Mouse (Mus musculus) T-helper 17 cell (primary cell): ENCODE data around the gene Pla2g7.
"Not testable (repeated sequence)": the region's sequence is repeated elsewhere in the genome, so short reads cannot be mapped to it uniquely, and the experiment has no call there.

Experiments
- in situ Hi-C, 2 experiments: fragments of 300-600 bp; cut with MboI, MseI; formaldehyde crosslinking; loops; 1 replicate in 1 of 2; 2 replicates in 1 of 2; pipeline ENCODE4 v1.15.1; 2025; ENCODE audit warnings: high pct_unique_total_duplicates in 2 of 2

Pla2g7 gene

DNA sequence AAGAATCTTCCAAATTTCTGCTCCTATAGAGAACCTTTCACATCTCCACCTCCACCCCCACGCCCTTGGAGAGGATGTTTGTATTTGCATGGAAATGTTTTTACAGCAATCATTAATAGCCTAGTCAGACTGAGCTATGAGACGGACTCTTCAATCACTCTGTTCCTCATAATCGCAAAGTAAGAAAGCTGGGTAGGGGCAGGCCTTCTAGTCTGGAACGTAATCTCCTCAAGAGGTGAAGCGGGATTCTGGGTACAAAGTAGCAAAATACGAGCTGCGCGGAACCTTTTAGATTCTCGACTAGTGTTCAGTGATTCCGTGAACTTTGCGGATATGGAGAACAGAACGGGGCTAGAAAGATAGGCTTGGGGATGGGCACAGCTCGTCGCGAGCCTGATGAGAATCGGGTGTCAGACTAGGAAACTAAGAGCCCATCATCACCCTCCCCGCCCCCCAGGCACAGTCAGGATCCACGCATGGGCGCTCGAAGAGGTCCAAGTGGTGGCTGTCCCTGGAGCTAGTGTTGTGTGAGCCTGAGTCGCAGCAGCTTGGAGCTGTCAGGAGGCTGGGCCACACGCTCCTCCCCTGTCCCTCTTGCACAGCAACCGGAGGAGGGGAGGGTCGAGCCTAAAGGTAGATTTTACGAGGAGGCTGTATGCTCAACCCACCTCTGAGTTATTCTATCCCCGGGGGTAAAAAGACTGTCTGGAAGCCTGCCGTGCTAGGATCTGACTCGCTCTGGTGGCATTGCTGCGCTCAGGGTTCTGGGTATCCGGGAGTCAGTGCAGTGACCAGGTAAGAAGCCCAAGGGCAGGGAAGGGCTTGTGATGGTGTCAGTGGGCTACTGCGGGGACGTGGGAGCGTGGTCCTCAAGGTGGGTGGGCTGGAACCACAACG, at the start of gene Pla2g7:
TSS of gene Pla2g7 (plus strand) at position 107 of the 897 bp plus-strand sequence.
- in situ Hi-C loops, result no loop called here

DNA sequence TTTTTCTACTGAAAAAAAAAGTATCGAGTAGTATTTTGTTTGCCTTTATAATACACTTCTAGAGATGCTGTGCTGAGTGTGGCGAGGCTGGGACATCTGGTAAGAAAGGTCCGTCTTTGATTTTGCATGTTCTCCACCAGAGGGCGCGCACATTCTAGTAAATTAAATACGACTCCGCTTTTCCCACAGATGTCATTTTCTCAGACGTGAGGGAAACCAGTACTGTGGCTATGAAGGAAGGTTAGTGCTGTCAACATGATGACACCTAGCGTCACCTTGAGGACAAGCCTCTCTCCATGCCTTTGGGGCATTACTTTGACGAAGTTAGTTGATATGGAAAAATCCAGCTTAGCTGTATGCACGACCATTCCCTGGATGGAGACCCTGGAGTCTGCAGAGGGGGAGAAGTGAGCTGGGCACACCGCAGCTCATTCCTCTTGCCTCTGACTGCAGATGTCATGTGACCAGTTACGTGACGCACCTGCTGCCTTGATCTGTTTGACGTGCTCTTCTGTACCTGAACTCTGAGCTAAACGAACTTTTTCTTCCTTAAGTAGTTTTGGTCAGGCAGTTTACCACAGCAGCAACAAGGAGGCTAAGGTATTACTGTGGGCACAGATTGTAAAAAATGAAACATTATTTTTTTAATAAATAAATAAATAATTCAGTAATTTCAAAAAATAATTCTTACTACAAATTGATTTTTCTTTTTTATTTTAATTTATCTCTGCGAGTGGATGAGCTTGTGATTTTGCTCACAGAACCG, 49.1 kb upstream of the Pla2g7 start:
- in situ Hi-C loops, result loop anchor here (5.0 kb wide), 1 partner anchor 88 kb away; no protein-coding TSS in a partner anchor

DNA sequence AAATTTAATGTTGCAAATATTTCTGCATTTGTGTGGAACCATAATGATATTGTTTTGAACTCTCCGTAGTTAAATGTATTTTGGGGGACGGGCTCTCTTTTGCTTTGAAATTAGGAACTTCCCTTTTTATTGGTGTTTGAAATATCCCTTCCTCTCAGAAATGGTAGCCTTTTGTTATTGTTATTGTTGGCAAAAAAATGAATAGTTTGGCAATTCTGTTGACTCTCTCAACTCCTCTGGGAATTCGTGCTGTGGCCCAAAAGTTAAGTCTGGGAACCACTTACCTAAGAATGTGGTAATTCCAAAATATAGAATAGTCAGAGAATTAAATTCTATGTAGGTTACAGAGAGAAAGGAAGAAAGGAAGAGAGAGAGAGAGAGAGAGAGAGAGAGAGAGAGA, 47.7 kb upstream of the Pla2g7 start:
- in situ Hi-C loops, result no loop called here

DNA sequence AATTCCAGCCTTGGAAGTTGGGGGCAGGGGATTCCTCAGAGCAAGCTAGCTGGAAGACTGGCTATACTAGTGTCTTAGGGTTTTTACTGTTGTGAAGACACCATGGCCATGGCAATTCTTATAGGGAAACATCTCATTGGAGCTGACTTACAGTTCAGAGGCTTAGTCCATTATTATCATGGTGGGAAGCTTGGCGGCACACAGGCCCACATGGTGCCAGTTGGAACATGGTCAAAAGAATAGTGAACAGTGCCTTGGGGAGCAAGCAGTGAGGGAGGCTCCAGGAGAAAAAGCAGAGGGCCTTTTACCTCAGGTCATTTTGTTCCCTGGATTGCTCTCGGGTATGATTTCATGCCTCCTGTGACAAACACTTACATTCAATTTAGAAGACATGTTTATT, 37.4 kb upstream of the Pla2g7 start:
- in situ Hi-C loops, result no loop called here

DNA sequence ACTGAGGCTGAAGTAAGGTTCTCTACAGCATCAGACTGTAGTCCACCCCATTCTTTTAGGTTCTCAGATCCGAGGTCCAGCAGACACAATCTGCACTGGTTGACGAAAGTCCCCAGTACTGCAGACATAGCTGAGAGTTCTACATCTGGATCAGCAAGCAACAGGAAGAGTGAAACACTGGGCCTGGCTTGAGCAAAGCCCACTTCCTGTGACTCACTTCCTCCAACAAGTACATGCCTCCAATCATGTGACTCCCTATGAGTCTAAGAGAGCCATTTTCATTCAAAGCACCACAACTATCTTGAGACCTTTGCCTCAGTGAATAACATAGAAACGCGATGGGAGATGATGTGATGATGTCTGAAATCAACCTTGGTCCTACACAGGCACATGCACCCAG, 36.7 kb upstream of the Pla2g7 start:
- in situ Hi-C loops, result no loop called here

DNA sequence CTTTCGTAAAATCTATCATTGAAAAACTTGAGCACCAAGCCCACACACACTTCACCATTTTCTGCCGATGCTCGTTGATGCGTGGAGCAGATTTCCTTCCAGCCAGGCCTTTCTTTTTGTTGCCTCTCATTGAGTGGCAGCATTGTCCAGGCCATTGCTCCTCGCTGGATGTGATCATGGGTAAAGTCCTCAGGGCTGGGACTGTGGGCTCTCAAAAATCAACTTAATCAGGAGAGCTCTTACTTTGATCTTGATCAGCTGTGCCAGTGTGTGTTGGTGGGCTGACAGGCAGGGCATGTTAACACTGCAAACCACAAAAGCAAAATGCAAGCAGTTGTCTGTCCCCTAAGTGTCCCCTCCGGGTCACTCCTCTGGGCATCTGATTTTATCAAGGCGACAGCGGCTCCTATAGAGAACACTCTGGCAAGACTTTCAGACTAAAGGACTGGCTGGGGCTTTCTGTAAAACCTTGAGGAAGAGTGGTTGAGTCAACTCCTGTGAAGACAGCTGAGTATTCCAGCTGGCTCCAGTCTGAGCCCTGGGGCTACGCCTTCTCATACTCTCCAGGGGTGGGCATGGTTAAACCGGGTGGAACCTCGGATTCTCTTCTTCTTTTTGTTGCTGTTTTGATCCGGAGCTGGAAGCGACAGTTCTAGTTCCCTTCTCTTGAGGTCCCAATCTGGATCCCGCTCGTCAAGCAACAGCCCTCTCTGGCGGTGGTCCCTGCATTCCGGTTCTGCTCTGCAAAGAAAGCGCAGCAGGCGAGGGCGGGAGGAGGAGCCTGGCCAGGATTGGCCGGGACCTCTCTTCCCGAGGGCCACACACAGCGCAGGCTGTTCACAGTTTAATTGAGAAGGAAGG, 33.3 kb upstream of the Pla2g7 start:
- in situ Hi-C loops, result no loop called here

DNA sequence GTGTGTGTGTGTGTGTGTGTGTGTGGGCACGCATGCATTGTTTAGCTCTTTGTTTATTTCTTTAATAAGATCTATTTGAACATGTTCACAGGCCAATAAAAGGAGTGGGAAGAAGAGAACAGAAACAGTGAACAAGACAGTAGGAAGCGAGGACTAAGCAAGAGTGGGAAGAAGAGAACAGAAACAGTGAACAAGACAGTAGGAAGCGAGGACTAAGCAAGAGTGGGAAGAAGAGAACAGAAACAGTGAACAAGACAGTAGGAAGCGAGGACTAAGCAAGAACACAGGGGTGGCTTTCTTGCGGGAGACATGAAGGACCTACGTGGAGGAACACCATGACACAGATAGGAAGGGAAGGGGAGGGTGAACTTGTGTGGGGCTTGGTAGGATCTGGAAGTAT, 31.1 kb upstream of the Pla2g7 start:
- in situ Hi-C loops, result not testable (repeated sequence)

DNA sequence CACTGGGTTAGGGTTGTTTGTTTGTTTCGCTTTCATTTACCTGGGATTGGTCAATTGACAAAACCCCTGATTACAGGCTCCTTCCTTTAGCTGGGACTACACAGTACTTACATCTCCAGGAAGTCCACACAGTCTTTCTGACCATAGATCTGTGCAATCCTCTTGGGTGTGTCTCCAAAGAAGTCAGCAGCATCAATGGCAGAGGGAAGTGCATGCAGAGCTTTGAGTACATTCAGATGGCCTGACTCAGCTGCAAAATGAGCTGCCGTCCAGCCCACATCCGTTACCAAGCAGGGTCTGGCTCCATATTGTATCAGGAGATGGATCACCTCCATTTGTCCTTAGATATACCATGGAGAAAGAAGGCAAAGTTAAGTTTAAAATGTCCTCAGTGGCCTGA, 29.1 kb upstream of the Pla2g7 start:
- in situ Hi-C loops, result no loop called here

DNA sequence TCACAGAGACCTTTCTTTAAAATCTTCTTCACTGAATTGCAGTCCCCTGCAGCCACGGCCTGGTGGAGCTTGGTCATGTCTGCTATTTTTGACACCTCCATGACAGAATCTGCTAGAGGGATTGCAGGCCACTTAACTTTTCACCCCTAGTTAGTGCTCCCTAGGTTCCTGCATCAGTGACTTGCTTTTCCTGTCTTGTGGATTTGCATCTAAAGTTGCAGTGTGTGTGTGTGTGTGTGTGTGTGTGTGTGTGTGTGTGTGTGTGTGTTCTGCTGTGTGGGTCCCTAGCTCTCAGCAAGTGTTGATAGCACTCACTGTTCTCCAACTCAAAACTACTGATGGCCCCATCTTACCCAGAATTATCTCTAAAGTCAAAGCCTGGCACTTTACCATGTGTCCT, 24.4 kb upstream of the Pla2g7 start, which contains the start of gene Ankrd66:
TSS of gene Ankrd66 (minus strand) at position 101 of the 400 bp plus-strand sequence.
- in situ Hi-C loops, result no loop called here

DNA sequence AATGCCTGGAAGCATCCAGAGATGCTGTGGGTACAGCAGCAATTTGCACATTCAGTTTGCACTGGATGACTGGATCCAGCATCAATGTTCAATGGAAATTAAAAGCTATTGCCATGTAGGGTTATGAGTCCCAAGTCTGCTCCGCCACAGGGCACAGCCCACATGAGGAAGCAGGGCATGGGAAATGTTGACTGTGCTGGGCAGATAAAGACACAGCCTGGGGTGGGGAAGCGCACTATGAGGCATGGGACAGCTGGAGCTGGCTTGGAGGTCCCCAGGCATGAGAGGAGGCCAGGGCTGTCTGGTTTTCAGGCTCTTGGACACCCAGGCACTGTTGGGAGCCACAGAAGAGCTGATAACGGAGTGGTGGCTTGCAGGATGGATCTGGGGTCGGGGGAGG, 23.9 kb upstream of the Pla2g7 start:
- in situ Hi-C loops, result no loop called here

DNA sequence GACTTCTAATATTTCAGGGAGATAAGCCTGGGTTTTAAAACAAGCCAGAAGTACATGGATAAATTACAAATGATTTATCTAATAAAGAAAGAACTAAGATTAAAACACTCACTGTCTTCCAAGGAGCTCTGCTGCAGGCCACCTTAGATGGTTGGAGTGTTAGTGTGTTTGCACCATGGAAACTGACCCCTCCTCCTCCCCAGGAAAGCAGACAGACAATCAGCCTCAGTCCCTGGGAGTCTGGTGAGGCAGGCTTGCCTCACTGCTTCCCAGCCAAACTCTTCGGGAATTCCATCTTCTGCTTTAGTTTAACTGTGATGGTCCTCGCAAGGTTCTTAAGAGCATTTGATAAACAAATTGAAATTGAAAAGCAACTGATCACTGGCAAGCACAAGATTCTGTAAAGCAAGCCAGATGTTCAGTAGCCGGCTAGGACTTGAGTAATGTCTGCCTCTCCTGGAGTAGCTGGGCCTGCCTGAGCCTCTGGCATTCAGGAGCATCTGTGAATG, 16.7 kb upstream of the Pla2g7 start:
- in situ Hi-C loops, result no loop called here

DNA sequence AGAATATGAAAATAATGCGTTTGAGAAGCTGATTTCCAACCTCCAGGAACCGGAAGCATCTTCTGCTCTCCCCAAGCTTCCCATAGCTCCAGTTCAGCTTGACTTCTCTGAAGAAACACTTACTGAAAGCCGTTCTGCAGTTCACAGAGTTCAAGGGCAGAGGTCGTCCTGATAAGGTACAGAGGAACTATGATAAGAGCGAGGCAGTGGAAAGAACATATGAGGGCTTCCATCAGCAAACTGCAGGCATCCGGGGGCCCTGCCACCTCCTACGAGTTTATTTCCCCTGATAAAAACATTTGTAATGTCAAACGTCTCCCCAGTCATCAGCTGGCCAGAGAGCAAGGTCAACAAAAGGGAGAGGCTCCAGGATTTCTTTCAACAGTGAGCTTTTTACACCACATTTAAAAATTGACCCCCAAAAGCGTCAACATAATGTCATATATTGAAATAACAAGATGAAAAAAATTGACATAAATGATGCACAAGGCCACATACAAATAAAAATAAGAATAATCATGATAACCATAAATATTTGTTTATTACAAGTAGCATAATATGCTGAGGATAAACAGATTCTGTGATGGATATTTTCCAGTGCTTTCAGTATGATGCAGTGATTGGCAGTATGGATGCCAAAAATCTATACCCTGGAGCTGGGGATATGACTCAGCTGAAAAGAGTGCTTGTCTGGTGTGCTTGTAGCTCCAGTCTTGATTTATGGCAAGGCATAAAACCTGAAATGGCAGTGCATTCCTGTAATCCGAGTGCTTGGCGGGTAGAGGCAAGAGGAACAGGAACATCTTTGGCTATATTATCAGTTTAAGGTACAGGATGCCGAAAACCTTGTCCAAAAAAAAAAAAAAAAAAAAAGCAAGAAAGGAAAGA, 13.1 kb upstream of the Pla2g7 start:
- in situ Hi-C loops, result no loop called here

DNA sequence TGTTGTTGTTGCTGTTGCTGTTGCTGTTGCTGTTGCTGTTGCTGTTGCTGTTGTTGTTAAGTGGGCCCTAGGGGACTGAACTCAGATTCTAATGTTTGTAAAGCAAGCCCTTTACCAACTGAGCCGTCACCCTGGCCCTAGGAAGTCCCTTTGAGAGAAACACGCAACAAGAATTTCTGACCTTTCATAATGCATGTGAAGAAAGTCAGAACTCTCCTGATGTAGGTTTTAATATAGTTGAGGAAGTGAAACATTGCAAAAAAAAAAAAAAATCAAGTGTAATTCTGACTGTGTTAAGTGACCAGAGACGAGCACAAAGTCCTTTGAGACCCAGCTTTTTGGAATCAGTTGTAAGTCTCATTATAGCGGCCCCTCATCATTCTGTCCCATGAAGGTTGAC, 10.8 kb upstream of the Pla2g7 start:
- in situ Hi-C loops, result no loop called here

DNA sequence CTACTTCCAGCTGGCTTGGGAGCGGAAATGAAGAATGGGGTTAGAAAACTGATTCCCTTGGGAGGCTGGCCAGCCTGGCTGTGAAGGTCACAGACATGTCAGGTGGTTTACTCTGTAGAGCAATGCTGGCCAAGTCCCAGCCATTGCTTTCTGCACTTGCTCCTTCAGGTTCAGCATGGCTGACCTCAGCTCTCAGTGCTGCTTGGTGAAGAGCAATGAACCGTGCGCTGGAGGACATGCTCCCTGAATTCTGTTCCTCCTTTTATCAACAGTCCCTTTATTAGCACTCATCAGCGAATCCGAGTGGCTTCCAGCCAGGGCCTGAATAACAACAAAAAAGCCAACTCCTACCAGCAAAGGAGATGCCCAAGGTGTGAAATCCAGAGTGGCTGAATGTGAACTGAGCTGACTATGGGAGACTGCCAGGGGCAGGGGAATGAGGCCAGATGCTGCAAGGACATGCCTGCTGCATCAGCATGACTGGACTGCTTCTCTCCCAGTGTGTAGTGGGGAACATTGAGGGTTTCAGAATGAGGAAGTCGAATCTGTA, 10.3 kb upstream of the Pla2g7 start:
- in situ Hi-C loops, result no loop called here

DNA sequence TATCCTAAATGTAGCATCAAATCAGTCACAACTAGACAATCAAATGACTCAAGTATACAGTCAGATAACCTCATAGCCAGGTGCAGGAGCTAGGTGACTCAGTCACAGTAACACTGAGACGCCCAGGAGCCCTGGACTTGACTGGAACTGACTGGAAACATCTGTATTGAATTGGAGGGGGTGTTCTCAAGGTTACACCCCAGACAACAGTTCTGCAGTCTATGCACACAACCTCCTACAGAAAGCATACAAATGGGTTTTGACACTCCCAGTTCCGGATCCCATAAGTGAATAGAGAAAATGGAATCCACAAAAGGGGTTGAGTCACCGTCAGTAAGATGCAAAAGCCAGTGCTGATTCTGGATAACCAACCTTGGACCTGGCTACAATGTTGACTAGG, 9.2 kb upstream of the Pla2g7 start:
- in situ Hi-C loops, result no loop called here

DNA sequence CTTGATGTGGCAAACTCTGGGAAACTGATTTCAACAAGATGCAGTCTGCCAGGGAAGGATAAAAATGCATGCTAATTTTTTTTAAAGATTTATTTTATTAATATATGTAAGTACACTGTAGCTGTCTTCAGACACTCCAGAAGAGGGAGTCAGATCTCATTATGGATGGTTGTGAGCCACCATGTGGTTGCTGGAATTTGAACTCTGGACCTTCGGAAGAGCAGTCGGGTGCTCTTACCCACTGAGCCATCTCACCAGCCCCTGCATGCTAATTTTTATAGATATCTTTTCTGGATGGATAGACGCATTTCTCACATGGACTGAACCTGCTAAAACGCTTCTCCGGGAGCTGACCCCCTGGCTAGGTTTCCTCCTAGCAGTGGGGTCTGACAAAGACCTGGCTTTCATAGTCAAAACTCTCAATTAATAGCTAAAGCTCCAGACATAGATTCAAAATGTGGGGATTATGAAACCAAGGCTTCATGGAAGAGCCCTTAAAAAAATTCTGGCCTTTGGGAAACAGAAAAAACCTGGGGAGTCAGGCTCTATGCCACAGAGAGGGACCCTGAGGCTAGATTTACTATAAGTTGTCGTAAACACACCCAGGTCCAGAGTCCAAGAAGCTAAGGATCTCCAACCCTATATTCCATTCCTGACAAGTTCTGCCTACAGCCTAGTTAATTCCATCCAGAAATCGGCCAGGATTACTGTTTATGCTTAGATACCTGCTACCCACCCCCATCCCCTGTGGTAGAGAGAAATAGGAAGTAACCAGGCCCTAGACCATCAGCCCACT, 4.5 kb upstream of the Pla2g7 start:
- in situ Hi-C loops, result no loop called here

DNA sequence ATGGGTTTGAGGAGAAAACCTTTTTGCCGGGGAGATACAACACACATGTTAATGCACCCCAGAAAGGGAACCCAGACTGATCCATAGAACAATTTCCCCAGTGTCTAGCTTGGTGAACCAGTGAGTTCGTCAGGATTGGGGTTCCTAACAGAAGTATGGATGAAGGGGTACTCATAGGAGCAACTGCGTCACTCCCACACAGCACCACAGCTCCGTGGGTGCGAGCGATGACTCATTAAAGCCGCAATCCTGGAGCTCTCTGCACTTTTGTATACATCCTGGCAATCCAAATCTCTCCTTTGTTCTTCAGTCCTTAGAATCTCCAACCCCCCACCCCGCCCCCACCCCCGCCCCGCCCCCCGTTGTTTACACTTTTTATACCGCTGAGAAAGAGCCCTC, 306 bp upstream of the Pla2g7 start:
- in situ Hi-C loops, result no loop called here

DNA sequence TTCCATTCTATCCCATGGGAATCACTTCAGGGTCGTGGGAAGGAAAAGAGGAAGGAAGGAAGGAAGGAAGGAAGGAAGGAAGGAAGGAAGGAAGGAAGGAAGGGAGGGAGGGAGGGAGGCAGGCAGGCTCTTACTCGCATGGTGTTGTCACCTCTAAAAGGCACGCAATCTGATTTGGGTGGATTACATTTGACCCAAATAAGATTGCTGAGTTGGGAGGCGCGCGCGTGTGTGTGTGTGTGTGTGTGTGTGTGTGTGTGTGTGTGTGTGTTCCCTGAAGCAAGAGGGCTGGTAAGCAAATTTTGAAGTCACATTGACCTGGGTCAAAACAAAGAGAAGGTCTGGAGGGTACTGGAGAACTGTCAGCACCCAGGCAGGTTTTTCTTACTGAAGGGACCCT, 1.4 kb downstream of the Pla2g7 start:
- in situ Hi-C loops, result no loop called here

DNA sequence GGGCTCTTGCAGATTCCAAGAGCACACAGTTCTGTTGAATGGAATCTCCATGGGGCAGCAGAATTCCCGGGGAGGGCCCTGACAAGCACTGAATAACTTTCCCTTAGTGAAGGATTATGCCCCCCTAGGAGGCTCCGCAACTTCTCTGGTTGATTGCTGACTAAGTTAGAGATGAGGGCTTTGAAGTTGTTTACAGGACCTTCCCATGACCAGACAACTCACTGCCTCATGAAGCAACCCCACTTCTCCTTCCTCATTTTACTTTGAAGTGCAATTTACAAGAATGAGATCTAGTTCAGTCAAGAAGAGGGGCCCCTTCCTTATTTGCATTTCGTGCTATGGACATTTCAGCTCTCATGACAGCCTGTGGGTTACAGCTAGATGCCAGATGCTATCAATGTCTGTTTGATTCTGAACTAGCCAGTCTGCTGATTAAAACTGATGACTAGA, 5.8 kb downstream of the Pla2g7 start:
- in situ Hi-C loops, result no loop called here
